Mouse (Mus musculus) lung, embryonic 14.5 days (tissue): Measurements from ENCODE around the gene Bnipl. TPM values are rescaled to one million over a fixed set of nuclear protein-coding genes. Genes with fewer than 3 reads are reported as not detected.
"Not testable (repeated sequence)": the region's sequence is repeated elsewhere in the genome, so short reads cannot be mapped to it uniquely, and the experiment has no call there.

ENCODE experiments used
- ATAC-seq: fragments of 200-750 bp; cut with Nextera tagmentation; 2 replicates; pipeline ENCODE4 v1.8.0; 2017; ENCODE audit warnings: mild to moderate bottlenecking, moderate TSS enrichment, moderate library complexity; ENCODE audit not compliant: insufficient read depth
- DNase-seq: peaks from one replicate; pipeline ENCODE4 v3.0.0-alpha.2; 2015
- H3K27ac ChIP-seq: fragments of 300-500 bp; sonication (generic); 2 replicates; pipeline ENCODE4 v1.5.1; 2014; ENCODE audit warnings: low read depth, mild to moderate bottlenecking, moderate library complexity
- H3K27me3 ChIP-seq: fragments of 300-500 bp; sonication (generic); 2 replicates; pipeline ENCODE4 v1.6.1; 2014; ENCODE audit warnings: low read length, control low read depth; ENCODE audit not compliant: insufficient read depth
- H3K36me3 ChIP-seq: fragments of 300-500 bp; sonication (generic); 2 replicates; pipeline ENCODE4 v1.6.1; 2014; ENCODE audit warnings: control low read depth; ENCODE audit not compliant: insufficient read depth
- H3K4me1 ChIP-seq: fragments of 300-500 bp; sonication (generic); 2 replicates; pipeline ENCODE4 v1.6.1; 2014; ENCODE audit warnings: antibody characterized with exemption, control low read depth; ENCODE audit not compliant: insufficient read depth
- H3K4me2 ChIP-seq: fragments of 300-500 bp; sonication (generic); 2 replicates; pipeline ENCODE4 v1.6.1; 2014; ENCODE audit warnings: mild to moderate bottlenecking
- H3K4me3 ChIP-seq: fragments of 300-500 bp; sonication (generic); 2 replicates; pipeline ENCODE4 v1.5.1; 2014; ENCODE audit warnings: low read depth, low read length
- H3K9ac ChIP-seq: fragments of 300-500 bp; sonication (generic); 2 replicates; pipeline ENCODE4 v1.6.1; 2014
- H3K9me3 ChIP-seq: fragments of 300-500 bp; sonication (generic); 2 replicates; pipeline ENCODE4 v1.6.1; 2016; ENCODE audit warnings: low read depth, low read length, control low read depth
- CTCF ChIP-seq: IDR thresholded peaks from 2 replicates; pipeline ENCODE4 v1.5.1; 2016; ENCODE audit warnings: antibody characterized with exemption, low read depth
- WGBS: fragments of 180-500 bp; shearing (Covaris S2); extraction: QIAGEN DNeasy Blood & Tissue Kit; methylation state at CpG from one replicate; pipeline ENCODE4 v1.1.7; 2014; 5-methylcytosine and 5-hydroxymethylcytosine counted together
- polyA plus RNA-seq: library from polyadenylated mRNA; unstranded; fragments of >200 nt; fragmentation: Nextera tagmentation; extraction: Ambion mirVana; gene quantifications from 2 replicates; pipeline ENCODE4 v1.2.1, GENCODE M21; 2014

The Bnipl gene
- polyA plus RNA-seq, 1 experiment from 2014 or later = 5.0 TPM

GRCm38 (mm10) chr3:95223041-95223440 is 28.0 kb downstream of the Bnipl start:
- Histone ChIP-seq H3K4me2 (no peak overlapping the region), H3K36me3 (peaks cover 36% of the 10 kb centered on the region), H3K27me3 (no peaks in the 10 kb centered on the region), H3K9me3 (no peaks in the 10 kb centered on the region), H3K9ac (no peak overlapping the region), H3K27ac (no peak overlapping the region), H3K4me1 (peaks cover 12% of the 10 kb centered on the region), H3K4me3 (no peak overlapping the region)
- ATAC-seq (no peak), DNase-seq (no peak)
- WGBS = 92% methylated on average over 2 of the region's 2 CpGs
- TF ChIP-seq CTCF = no peak

GRCm38 (mm10) chr3:95218466-95219137 is 32.4 kb downstream of the Bnipl start:
- TF ChIP-seq CTCF = peak; percentile 12; the same call in 1 of the 2 replicates
- H3K27me3 ChIP-seq = no peaks in the 10 kb centered on the region
- H3K9ac ChIP-seq = peak overlapping the region; percentile 95

GRCm38 (mm10) chr3:95217255-95218134 is 33.5 kb downstream of the Bnipl start, which contains the start of gene Gabpb2:
TSS of gene Gabpb2 (minus strand) at chr3:95217916.
- H3K36me3 ChIP-seq = peaks cover 43% of the 10 kb centered on the region
- peak within 1 kb of the TSS; percentile 100 for H3K27ac ChIP-seq
- TF ChIP-seq CTCF = peak; percentile 95
- ATAC-seq (peak; percentile 94), DNase-seq (peak; percentile 96)
- H3K9ac ChIP-seq = peak within 1 kb of the TSS; percentile 95
- WGBS = under 1% methylated on average over 56 of the region's 56 CpGs
- H3K4me3 ChIP-seq = peak within 1 kb of the TSS; percentile 75
- no peaks in the 10 kb centered on the region for H3K9me3 ChIP-seq
- H3K27me3 ChIP-seq = no peaks in the 10 kb centered on the region
- H3K4me2 ChIP-seq = peak within 1 kb of the TSS; percentile 66
- peaks cover 6% of the 10 kb centered on the region; the same call in 1 of the 2 replicates for H3K4me1 ChIP-seq

More at GRCm38 (mm10) chr3:95218466-95219137, 32.4 kb downstream of the Bnipl start:
- ATAC-seq (no peak), DNase-seq (peak; percentile 35)
- Histone ChIP-seq H3K36me3 (peaks cover 51% of the 10 kb centered on the region), H3K4me2 (peak overlapping the region; percentile 66), H3K9me3 (no peaks in the 10 kb centered on the region), H3K4me1 (peaks cover 6% of the 10 kb centered on the region; the same call in 1 of the 2 replicates), H3K4me3 (peak overlapping the region; percentile 75), H3K27ac (peak overlapping the region; percentile 100)
- 78% methylated on average over 6 of the region's 6 CpGs for WGBS

GRCm38 (mm10) chr3:95216655-95217254 is 34.2 kb downstream of the Bnipl start:
- Histone ChIP-seq H3K27ac (peak overlapping the region; percentile 100), H3K4me3 (peak overlapping the region; percentile 75), H3K36me3 (peaks cover 46% of the 10 kb centered on the region), H3K4me1 (peaks cover 6% of the 10 kb centered on the region; the same call in 1 of the 2 replicates), H3K27me3 (no peaks in the 10 kb centered on the region), H3K9ac (peak overlapping the region; percentile 95), H3K4me2 (peak overlapping the region; percentile 66), H3K9me3 (no peaks in the 10 kb centered on the region)
- TF ChIP-seq CTCF = no peak
- ATAC-seq (no peak; the same call in 1 of the 2 replicates), DNase-seq (no peak)
- 9% methylated on average over 4 of the region's 4 CpGs for WGBS

- ATAC-seq (no peak), DNase-seq (no peak)
- Histone ChIP-seq H3K27me3 (no peaks in the 10 kb centered on the region), H3K9me3 (no peaks in the 10 kb centered on the region), H3K4me3 (no peak overlapping the region), H3K9ac (no peak overlapping the region), H3K27ac (no peak overlapping the region), H3K4me1 (peaks cover 6% of the 10 kb centered on the region; the same call in 1 of the 2 replicates), H3K4me2 (no peak overlapping the region), H3K36me3 (peaks cover 51% of the 10 kb centered on the region)
- WGBS = 97% methylated on average over 1 of the region's 1 CpGs
- no peak for TF ChIP-seq CTCF
These were observed 37.4 kb downstream of the Bnipl start for GRCm38 (mm10) chr3:95213609-95213975.

GRCm38 (mm10) chr3:95212889-95213608 is 37.9 kb downstream of the Bnipl start:
- H3K4me3 ChIP-seq, ATAC-seq, H3K9me3 ChIP-seq, H3K4me2 ChIP-seq, H3K27me3 ChIP-seq, H3K27ac ChIP-seq, H3K4me1 ChIP-seq, H3K9ac ChIP-seq, DNase-seq: not testable (repeated sequence)
- 95% methylated on average over 7 of the region's 10 CpGs for WGBS
- peaks cover 57% of the 10 kb centered on the region for H3K36me3 ChIP-seq
